Mouse (Mus musculus) stomach, embryonic 15.5 days (tissue): ENCODE data around the gene Nrros. TPM values are rescaled to one million over a fixed set of nuclear protein-coding genes. Genes with fewer than 3 reads are reported as not detected.

ENCODE experiments used
- ATAC-seq: fragments of 200-750 bp; cut with Nextera tagmentation; 2 replicates; pipeline ENCODE4 v1.8.0; 2017; ENCODE audit warnings: low read depth, moderate number of reproducible peaks, moderate TSS enrichment; ENCODE audit not compliant: insufficient read depth, low FRiP score
- H3K27ac ChIP-seq: fragments of 300-500 bp; sonication (generic); 2 replicates; pipeline ENCODE4 v1.5.1; 2015; ENCODE audit warnings: mild to moderate bottlenecking, inconsistent platforms
- H3K27me3 ChIP-seq: fragments of 300-500 bp; sonication (generic); replicated peaks from 2 replicates; pipeline ENCODE4 v1.6.1; 2015; ENCODE audit warnings: inconsistent platforms
- H3K36me3 ChIP-seq: fragments of 300-500 bp; sonication (generic); 2 replicates; pipeline ENCODE4 v1.6.1; 2015; ENCODE audit warnings: inconsistent platforms
- H3K4me1 ChIP-seq: fragments of 300-500 bp; sonication (generic); 2 replicates; pipeline ENCODE4 v1.6.1; 2015; ENCODE audit warnings: inconsistent platforms
- H3K4me2 ChIP-seq: fragments of 300-500 bp; sonication (generic); 2 replicates; pipeline ENCODE4 v1.6.1; 2015; ENCODE audit warnings: mild to moderate bottlenecking, inconsistent platforms
- H3K4me3 ChIP-seq: fragments of 300-500 bp; sonication (generic); replicated peaks from 2 replicates; pipeline ENCODE4 v1.5.1; 2015; ENCODE audit warnings: inconsistent platforms
- H3K9ac ChIP-seq: fragments of 300-500 bp; sonication (generic); 2 replicates; pipeline ENCODE4 v1.6.1; 2015; ENCODE audit warnings: inconsistent platforms
- H3K9me3 ChIP-seq: fragments of 300-500 bp; sonication (generic); 2 replicates; pipeline ENCODE4 v1.6.1; 2016; ENCODE audit warnings: inconsistent platforms
- WGBS: fragments of 180-500 bp; shearing (Covaris S2); methylation state at CpG from one replicate; pipeline ENCODE4 v1.1.7; 2015; 5-methylcytosine and 5-hydroxymethylcytosine counted together
- polyA plus RNA-seq: library from polyadenylated mRNA; unstranded; fragments of >200 nt; fragmentation: Nextera tagmentation; extraction: Ambion mirVana; gene quantifications from 2 replicates; pipeline ENCODE4 v1.2.1, GENCODE M21; 2015

Nrros gene
- 16.3 and 19.5 TPM in 2 replicates for polyA plus RNA-seq

DNA sequence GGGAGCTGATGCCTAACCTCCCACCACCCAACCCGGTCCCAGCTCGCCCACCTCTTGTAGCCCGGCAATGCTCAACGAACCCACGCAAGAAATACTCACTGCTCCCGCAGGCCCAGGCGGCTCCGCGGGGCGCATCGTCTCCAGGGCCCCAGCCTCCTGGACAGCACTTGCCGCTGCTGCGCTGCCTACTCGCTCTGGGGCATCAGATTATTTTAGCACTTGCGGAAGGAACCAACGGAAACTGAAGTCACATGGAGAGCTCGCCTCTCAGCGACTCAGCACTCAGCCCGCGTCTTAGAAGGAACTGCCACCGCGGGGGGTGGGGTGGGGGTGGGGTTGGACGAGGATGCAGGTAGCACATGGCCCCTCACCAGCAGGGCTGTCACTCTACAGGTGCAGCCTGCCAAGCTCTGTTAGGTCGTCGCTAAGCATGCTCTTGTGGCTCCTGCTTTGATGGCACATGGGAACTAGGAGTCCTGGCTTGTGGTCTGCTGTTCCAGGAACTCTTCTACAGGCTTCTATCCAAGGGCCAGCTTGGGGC is at the start of gene Nrros:
Nrros (minus strand) TSS at position 314 of the 541 bp plus-strand sequence.
- peak within 1 kb of the TSS; percentile 44; the same call in 1 of the 2 replicates for H3K27ac ChIP-seq

DNA sequence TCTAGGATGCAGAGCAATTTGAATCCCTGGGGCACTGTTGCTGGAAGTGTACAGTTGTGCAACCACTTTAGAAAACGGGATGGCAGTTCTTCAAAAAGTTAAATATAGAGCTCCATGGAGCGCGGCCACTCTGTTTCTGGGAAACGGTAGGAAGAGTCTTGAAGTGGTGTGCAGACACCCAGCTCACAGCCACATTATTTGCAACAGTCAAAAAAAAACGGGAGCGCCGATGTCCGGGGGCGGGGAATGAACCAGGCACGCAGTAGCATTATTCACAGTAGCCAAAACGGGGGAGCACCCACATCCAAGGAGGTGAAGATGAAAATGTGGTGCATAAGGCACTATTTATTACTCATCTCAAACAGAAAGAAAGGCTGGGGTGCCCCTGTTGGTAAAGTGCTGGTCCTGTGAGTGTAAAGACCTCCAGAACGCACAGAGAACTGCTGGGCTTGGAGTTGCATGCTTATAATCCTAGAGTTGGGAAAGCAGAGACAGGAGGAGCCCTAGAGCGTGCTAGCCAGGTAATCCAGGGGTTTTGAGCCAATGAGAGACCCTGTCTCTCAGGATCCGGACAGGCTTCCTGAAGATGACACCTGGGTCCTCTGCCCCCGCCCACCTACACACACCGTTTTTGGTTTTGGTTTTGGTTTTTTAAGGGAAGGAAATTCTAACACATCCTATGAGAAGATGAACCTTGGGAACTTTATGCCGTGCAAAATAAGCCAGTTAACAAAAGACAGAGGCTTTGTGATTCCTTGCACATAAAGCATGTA is 49.6 kb upstream of the Nrros start:
- Histone ChIP-seq H3K27me3 (no peaks in the 10 kb centered on the region), H3K27ac (no peak overlapping the region), H3K36me3 (no peaks in the 10 kb centered on the region), H3K9ac (no peak overlapping the region), H3K4me3 (no peak overlapping the region), H3K4me2 (no peak overlapping the region), H3K4me1 (no peaks in the 10 kb centered on the region), H3K9me3 (no peaks in the 10 kb centered on the region)
- 76% methylated on average over 17 of the region's 17 CpGs for WGBS
- ATAC-seq: no peak

More for the DNA sequence above, at the start of gene Nrros:
- H3K4me1 ChIP-seq: no peaks in the 10 kb centered on the region; the same call in 1 of the 2 replicates
- H3K4me3 ChIP-seq: peak within 1 kb of the TSS; percentile 40
- ATAC-seq: peak; percentile 60; the same call in 1 of the 2 replicates
- H3K9ac ChIP-seq: no peak within 1 kb of the TSS; the same call in 1 of the 2 replicates
- peak within 1 kb of the TSS; percentile 66 for H3K4me2 ChIP-seq
- H3K27me3 ChIP-seq: 0 out of 2 replicates have a peak, but pooled peaks cover 3% of the 10 kb centered on the region
- 1% methylated on average over 25 of the region's 25 CpGs for WGBS
- no peaks in the 10 kb centered on the region for H3K9me3 ChIP-seq
- no peaks in the 10 kb centered on the region for H3K36me3 ChIP-seq

DNA sequence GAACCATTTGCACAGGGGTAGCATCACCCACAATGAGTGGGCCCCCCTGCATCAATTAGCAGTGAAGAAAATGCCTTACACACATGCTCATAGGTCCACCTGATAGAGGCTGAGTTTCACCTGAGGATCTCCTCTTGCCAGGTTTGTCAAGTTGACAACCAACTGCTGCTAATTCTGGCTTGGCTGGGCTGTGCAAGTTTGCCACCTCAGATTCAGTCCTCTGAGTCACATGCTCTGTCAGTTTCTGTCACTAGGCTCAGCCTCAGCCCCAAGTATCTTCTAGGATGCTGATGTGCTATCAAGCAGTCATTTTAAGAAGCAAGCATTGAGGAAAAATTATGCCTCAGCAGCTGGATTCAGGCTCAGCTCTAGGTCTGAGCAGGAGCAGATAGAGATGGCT is 48.8 kb upstream of the Nrros start:
- Histone ChIP-seq H3K27me3 (no peaks in the 10 kb centered on the region), H3K27ac (no peak overlapping the region), H3K9me3 (no peaks in the 10 kb centered on the region), H3K4me1 (no peaks in the 10 kb centered on the region), H3K36me3 (no peaks in the 10 kb centered on the region), H3K4me3 (no peak overlapping the region), H3K9ac (no peak overlapping the region), H3K4me2 (no peak overlapping the region)
- ATAC-seq: no peak

DNA sequence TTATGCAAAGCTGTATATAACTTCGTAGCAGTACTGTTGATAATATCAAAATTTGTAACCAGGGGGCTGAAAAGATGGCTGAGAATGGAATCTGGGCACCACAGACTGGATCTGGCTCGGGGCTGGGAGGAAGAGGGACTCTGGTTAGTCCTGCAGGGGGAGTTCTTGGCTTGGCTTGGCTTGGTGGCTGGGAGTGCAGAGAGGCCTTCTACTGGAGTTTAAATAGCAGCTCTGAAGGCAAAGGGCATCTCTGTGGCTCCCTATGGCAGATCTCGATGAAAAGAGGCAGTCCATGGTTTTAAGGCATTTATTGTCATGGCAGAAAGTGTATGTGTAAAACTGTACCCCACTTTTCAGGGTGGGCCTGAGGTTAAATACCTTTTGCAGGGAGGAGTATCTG is 39.5 kb upstream of the Nrros start:
- 60% methylated on average over 3 of the region's 3 CpGs for WGBS
- Histone ChIP-seq H3K4me2 (no peak overlapping the region), H3K9me3 (no peaks in the 10 kb centered on the region), H3K9ac (no peak overlapping the region), H3K27me3 (no peaks in the 10 kb centered on the region), H3K27ac (no peak overlapping the region), H3K4me1 (0 out of 2 replicates have a peak, but pooled peaks cover 2% of the 10 kb centered on the region), H3K4me3 (no peak overlapping the region), H3K36me3 (no peaks in the 10 kb centered on the region)
- ATAC-seq: no peak

DNA sequence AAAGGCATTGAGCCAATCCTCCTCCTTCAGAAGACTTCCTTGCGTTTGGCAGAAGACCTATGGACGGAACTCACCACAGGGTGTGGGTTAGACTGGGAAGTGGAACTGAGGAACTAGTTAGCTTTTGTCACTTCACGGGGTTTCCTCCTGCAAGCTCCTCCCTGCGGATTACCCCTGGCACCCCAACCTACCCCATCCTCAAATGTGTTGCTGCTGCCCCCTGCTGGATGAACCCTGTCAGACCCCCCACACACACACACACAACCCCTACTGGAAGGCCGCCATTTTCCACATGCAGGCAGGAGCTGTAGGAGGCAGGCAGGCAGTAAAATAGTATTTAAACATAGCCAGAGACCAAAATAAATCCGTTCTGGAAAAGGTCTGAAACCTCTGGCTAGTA is 37.3 kb upstream of the Nrros start:
- Histone ChIP-seq H3K36me3 (no peaks in the 10 kb centered on the region), H3K4me1 (0 out of 2 replicates have a peak, but pooled peaks cover 2% of the 10 kb centered on the region), H3K9me3 (no peaks in the 10 kb centered on the region), H3K4me2 (no peak overlapping the region), H3K27me3 (no peaks in the 10 kb centered on the region), H3K27ac (no peak overlapping the region), H3K4me3 (no peak overlapping the region), H3K9ac (no peak overlapping the region)
- WGBS: 68% methylated on average over 6 of the region's 6 CpGs
- no peak for ATAC-seq

DNA sequence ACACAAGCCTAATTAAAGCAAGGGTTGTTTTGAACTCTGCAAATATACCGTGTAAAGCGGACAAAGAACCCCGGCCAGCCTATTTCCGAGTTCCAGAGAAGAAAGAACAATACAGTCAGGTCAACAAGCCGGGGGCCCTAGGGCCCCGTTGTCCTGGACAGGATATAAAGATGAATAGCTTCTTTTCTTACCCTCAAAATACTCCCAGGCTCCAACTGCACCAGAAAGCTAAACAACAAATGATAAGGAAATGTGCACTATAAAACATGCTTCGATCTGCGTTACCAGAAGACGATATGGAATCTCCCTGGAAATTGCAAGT is 35.6 kb upstream of the Nrros start:
- H3K4me2 ChIP-seq: no peak overlapping the region
- no peak overlapping the region for H3K9ac ChIP-seq
- H3K4me3 ChIP-seq: peak overlapping the region; percentile 15; the same call in 1 of the 2 replicates
- H3K27me3 ChIP-seq: no peaks in the 10 kb centered on the region
- no peaks in the 10 kb centered on the region for H3K36me3 ChIP-seq
- no peak overlapping the region; the same call in 1 of the 2 replicates for H3K27ac ChIP-seq
- H3K4me1 ChIP-seq: 0 out of 2 replicates have a peak, but pooled peaks cover 2% of the 10 kb centered on the region
- no peaks in the 10 kb centered on the region for H3K9me3 ChIP-seq
- WGBS: 66% methylated on average over 9 of the region's 9 CpGs
- no peak; the same call in 1 of the 2 replicates for ATAC-seq

DNA sequence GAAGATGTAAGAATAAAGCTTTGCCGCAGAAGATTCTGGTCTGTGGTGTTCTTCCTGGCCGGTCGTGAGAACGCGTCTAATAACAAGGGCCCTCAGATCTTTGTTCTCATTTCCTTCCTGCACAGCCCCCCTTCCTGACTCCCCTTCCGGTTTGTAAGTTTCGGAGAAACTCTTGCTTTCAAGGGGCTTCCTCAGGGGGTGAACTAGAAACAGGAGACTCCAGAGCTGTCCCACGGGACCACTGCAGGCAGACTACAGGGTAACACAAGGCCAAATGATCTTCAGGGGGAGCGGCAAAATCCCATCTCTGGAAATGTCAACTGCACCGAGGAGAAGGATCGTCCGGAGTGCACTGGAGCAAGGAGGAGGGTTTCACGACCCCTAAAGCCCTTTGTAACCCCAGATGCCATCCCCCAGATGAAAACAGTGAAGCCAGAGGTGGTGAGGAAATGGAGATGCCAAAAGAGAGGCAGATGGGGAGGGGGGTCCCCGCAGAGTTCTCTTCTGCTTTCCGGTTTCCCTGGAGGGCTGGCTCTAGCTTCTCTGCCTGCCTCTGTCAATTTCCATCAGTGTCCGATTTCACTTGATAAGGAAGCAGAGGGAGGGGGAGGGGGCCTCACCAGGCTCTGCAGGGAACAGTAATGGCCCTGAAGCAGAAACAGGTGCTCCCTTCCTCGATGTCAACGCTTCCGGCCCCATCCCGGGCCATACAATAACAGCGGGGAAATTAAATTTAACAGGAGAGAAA is 35.0 kb upstream of the Nrros start:
- no peak overlapping the region for H3K9ac ChIP-seq

DNA sequence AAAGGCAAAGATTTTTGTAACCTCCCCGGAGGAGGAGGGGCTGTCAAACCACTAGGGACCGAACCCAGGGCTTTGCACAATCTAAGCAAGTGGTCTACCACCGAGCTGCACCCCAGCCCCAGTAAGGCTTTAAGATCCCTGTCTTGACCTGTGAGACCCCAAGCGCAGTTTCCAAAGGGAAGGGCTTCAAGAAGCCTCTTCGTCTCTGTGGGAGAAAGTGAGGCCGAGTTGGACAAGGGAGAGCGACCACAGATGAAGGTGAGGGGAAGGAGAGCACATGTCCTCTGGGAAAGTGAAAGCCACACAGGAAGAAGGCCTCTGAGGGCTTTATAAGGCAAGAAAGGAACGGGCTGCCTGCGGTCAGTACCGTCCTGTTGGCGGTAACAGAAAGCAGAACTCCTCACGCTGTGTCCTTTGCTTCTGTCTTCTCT is 24.6 kb upstream of the Nrros start:
- no peak for ATAC-seq
- no peaks in the 10 kb centered on the region for H3K4me1 ChIP-seq
- H3K4me2 ChIP-seq: no peak overlapping the region
- H3K27ac ChIP-seq: no peak overlapping the region
- no peaks in the 10 kb centered on the region for H3K36me3 ChIP-seq
- no peak overlapping the region for H3K4me3 ChIP-seq
- no peaks in the 10 kb centered on the region for H3K9me3 ChIP-seq
- 49% methylated on average over 11 of the region's 12 CpGs for WGBS
- no peak overlapping the region for H3K9ac ChIP-seq
- no peaks in the 10 kb centered on the region for H3K27me3 ChIP-seq

More for the DNA sequence above, 35.0 kb upstream of the Nrros start:
- Histone ChIP-seq H3K4me3 (peak overlapping the region; percentile 15), H3K4me1 (0 out of 2 replicates have a peak, but pooled peaks cover 2% of the 10 kb centered on the region), H3K4me2 (peak overlapping the region; percentile 20), H3K36me3 (no peaks in the 10 kb centered on the region), H3K9me3 (no peaks in the 10 kb centered on the region), H3K27ac (peak overlapping the region; percentile 71), H3K27me3 (no peaks in the 10 kb centered on the region)
- ATAC-seq: no peak; the same call in 1 of the 2 replicates
- 62% methylated on average over 21 of the region's 21 CpGs for WGBS

DNA sequence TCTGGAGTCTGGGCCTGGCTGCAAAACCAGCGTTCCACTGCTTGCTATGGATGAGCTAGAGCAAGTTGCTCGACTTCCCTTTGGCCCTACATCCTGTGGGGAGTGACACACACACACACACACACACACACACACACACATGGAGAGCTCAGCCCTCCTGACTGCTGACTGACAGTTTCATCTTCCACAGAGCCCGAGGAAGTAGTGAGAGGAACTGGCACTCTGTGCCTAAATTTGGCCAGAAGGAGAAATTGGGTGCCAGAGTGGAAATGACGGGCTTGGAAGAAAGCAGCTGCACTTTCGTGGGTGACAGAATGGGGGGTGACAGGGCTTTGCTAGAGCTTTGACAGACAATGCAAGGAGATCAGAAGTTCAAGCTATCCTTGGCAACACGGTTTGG is 23.7 kb upstream of the Nrros start:
- Histone ChIP-seq H3K27me3 (no peaks in the 10 kb centered on the region), H3K4me1 (no peaks in the 10 kb centered on the region), H3K4me3 (no peak overlapping the region), H3K9ac (no peak overlapping the region), H3K9me3 (no peaks in the 10 kb centered on the region), H3K4me2 (no peak overlapping the region), H3K27ac (no peak overlapping the region), H3K36me3 (no peaks in the 10 kb centered on the region)
- ATAC-seq: no peak; the same call in 1 of the 2 replicates
- 56% methylated on average over 6 of the region's 6 CpGs for WGBS

DNA sequence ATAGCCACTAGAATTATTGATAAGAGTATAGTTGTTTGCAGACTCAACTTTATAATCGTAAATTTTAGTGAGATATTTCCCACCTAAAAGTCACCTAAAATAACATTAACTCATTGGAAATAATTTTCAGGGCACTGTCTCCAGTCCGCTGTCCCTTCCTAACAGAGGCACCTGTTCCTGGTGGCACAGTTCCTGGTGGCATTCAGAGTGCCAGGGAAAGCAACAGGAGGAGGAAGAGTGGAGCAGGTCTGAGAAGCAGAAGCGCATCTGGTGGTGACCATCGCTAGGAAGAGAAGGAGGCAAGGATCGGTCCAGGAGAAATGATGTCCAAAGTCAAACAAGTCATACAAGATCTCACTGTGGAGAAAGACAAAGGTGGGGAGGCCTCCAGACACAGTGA is 20.7 kb upstream of the Nrros start:
- Histone ChIP-seq H3K9ac (no peak overlapping the region), H3K4me2 (no peak overlapping the region), H3K27me3 (no peaks in the 10 kb centered on the region), H3K4me1 (no peaks in the 10 kb centered on the region), H3K36me3 (no peaks in the 10 kb centered on the region), H3K27ac (no peak overlapping the region), H3K4me3 (no peak overlapping the region), H3K9me3 (no peaks in the 10 kb centered on the region)
- WGBS: 89% methylated on average over 5 of the region's 5 CpGs
- ATAC-seq: no peak

DNA sequence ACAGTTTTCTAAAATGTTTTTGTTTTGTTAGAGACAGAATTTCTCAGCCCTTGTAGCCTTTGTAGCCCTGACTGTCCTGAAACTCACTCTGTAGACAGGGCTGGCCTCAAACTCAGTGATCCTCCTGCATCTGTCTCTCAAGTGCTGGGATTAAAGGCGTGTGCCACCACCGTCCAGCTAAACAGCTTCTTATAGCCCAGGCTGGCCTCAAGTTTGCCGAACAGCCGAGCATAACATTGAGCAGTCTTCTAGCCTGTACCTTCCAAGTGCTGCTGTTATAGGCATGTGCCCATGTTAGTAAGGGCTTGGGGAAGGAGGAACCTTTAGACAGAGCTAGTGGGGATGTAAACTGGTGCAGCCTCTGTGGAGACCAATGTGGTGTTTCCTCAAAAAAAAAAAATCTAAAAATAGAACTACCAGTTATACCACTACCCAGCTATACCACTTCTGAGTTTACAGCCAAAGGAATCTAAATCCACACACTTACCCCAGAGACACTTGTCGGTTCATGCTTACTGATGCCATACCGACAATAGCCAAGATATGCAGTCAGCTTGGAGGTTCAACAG is 14.0 kb upstream of the Nrros start, which contains the start of gene Bex6:
Bex6 (plus strand) TSS at position 491 of the 569 bp plus-strand sequence.
- Histone ChIP-seq H3K36me3 (no peaks in the 10 kb centered on the region), H3K9me3 (no peaks in the 10 kb centered on the region), H3K4me2 (no peak within 1 kb of the TSS), H3K27ac (no peak within 1 kb of the TSS), H3K4me3 (no peak within 1 kb of the TSS), H3K4me1 (no peaks in the 10 kb centered on the region), H3K9ac (no peak within 1 kb of the TSS), H3K27me3 (no peaks in the 10 kb centered on the region)
- WGBS: 84% methylated on average over 6 of the region's 6 CpGs
- no peak for ATAC-seq
